Mouse (Mus musculus): ENCODE measurements around the gene Ccdc190. TPM values are rescaled to one million over a fixed set of nuclear protein-coding genes. Genes with fewer than 3 reads are reported as not detected.
A peak's percentile ranks its signal among the peaks of the same experiment; 100 is the strongest.

Gene Ccdc190
- polyA plus RNA-seq, 1 experiment from 2014 or later, result not detected

GRCm38 (mm10) chr1:169924567-169924966 lies 3.9 kb upstream of the Ccdc190 start:
- Histone ChIP-seq H3K36me3 (ENCODE audit: control insufficient read depth, insufficient read depth) (no peaks in the 10 kb centered on the region), H3K9me3 (ENCODE audit: control insufficient read depth) (no peaks in the 10 kb centered on the region), H3K27me3 (replicated peaks; ENCODE audit: control insufficient read depth, insufficient read depth, low read length) (no peaks in the 10 kb centered on the region), H3K4me3 (ENCODE audit: low read depth, low read length) (no peak overlapping the region), H3K9ac (ENCODE audit: low read depth, low read length) (no peak overlapping the region), H3K4me2 (replicated peaks; ENCODE audit: low read depth) (no peak overlapping the region), H3K4me1 (replicated peaks; ENCODE audit: control insufficient read depth, insufficient read depth, low read length) (0 out of 2 replicates have a peak, but pooled peaks cover 2% of the 10 kb centered on the region), H3K27ac (ENCODE audit: low read depth, low read length) (no peak overlapping the region)
- no peak for TF ChIP-seq CTCF (IDR thresholded peaks at IDR 0.05; ENCODE audit: low read depth)
- ATAC-seq, result no peak
- 76% methylated on average over 2 of the region's 2 CpGs for WGBS

- ATAC-seq, result no peak
- no peaks in the 10 kb centered on the region for H3K36me3 ChIP-seq (ENCODE audit: control insufficient read depth, insufficient read depth)
- 58% methylated on average over 8 of the region's 8 CpGs for WGBS
- H3K4me1 ChIP-seq (replicated peaks; ENCODE audit: control insufficient read depth, insufficient read depth, low read length), result 0 out of 2 replicates have a peak, but pooled peaks cover 2% of the 10 kb centered on the region
- H3K27me3 ChIP-seq (replicated peaks; ENCODE audit: control insufficient read depth, insufficient read depth, low read length), result no peaks in the 10 kb centered on the region
- H3K4me2 ChIP-seq (replicated peaks; ENCODE audit: low read depth), result no peak overlapping the region
- H3K9ac ChIP-seq (ENCODE audit: low read depth, low read length), result no peak overlapping the region
- H3K27ac ChIP-seq (ENCODE audit: low read depth, low read length), result no peak overlapping the region
- H3K4me3 ChIP-seq (ENCODE audit: low read depth, low read length), result no peak overlapping the region
- no peaks in the 10 kb centered on the region for H3K9me3 ChIP-seq (ENCODE audit: control insufficient read depth)
- TF ChIP-seq CTCF (IDR thresholded peaks at IDR 0.05; ENCODE audit: low read depth), result no peak
These were observed 587 bp upstream of the Ccdc190 start for GRCm38 (mm10) chr1:169927753-169928369.

GRCm38 (mm10) chr1:169931698-169932097 lies 3.2 kb downstream of the Ccdc190 start:
- Histone ChIP-seq H3K27ac (ENCODE audit: low read depth, low read length) (no peak overlapping the region), H3K4me2 (replicated peaks; ENCODE audit: low read depth) (no peak overlapping the region), H3K27me3 (replicated peaks; ENCODE audit: control insufficient read depth, insufficient read depth, low read length) (no peaks in the 10 kb centered on the region), H3K9me3 (ENCODE audit: control insufficient read depth) (no peaks in the 10 kb centered on the region), H3K4me1 (replicated peaks; ENCODE audit: control insufficient read depth, insufficient read depth, low read length) (0 out of 2 replicates have a peak, but pooled peaks cover 6% of the 10 kb centered on the region), H3K9ac (ENCODE audit: low read depth, low read length) (no peak overlapping the region), H3K4me3 (ENCODE audit: low read depth, low read length) (no peak overlapping the region), H3K36me3 (ENCODE audit: control insufficient read depth, insufficient read depth) (no peaks in the 10 kb centered on the region)
- 78% methylated on average over 7 of the region's 7 CpGs for WGBS
- no peak for TF ChIP-seq CTCF (IDR thresholded peaks at IDR 0.05; ENCODE audit: low read depth)
- no peak for ATAC-seq

- no peak for ATAC-seq
- Histone ChIP-seq H3K27me3 (replicated peaks; ENCODE audit: control insufficient read depth, insufficient read depth, low read length) (no peaks in the 10 kb centered on the region), H3K4me2 (replicated peaks; ENCODE audit: low read depth) (no peak overlapping the region), H3K4me3 (ENCODE audit: low read depth, low read length) (no peak overlapping the region), H3K9me3 (ENCODE audit: control insufficient read depth) (no peaks in the 10 kb centered on the region), H3K4me1 (replicated peaks; ENCODE audit: control insufficient read depth, insufficient read depth, low read length) (0 out of 2 replicates have a peak, but pooled peaks cover 4% of the 10 kb centered on the region), H3K36me3 (ENCODE audit: control insufficient read depth, insufficient read depth) (no peaks in the 10 kb centered on the region), H3K9ac (ENCODE audit: low read depth, low read length) (no peak overlapping the region), H3K27ac (ENCODE audit: low read depth, low read length) (no peak overlapping the region)
- WGBS, result 79% methylated on average over 7 of the region's 7 CpGs
- no peak for TF ChIP-seq CTCF (IDR thresholded peaks at IDR 0.05; ENCODE audit: low read depth)
These were observed 3.8 kb downstream of the Ccdc190 start for GRCm38 (mm10) chr1:169932122-169932746.

- 45% methylated on average over 16 of the region's 16 CpGs for WGBS
- H3K36me3 ChIP-seq (ENCODE audit: control insufficient read depth, insufficient read depth), result no peaks in the 10 kb centered on the region
- H3K4me3 ChIP-seq (ENCODE audit: low read depth, low read length), result peak overlapping the region; percentile 17; the same call in 1 of the 2 replicates
- peak; percentile 77 for TF ChIP-seq CTCF (IDR thresholded peaks at IDR 0.05; ENCODE audit: low read depth)
- H3K4me1 ChIP-seq (replicated peaks; ENCODE audit: control insufficient read depth, insufficient read depth, low read length), result 0 out of 2 replicates have a peak, but pooled peaks cover 4% of the 10 kb centered on the region
- no peak overlapping the region for H3K9ac ChIP-seq (ENCODE audit: low read depth, low read length)
- H3K27me3 ChIP-seq (replicated peaks; ENCODE audit: control insufficient read depth, insufficient read depth, low read length), result no peaks in the 10 kb centered on the region
- H3K9me3 ChIP-seq (ENCODE audit: control insufficient read depth), result no peaks in the 10 kb centered on the region
- peak overlapping the region; percentile 51 for H3K4me2 ChIP-seq (replicated peaks; ENCODE audit: low read depth)
- no peak for ATAC-seq
- H3K27ac ChIP-seq (ENCODE audit: low read depth, low read length), result no peak overlapping the region
These were observed 5.7 kb downstream of the Ccdc190 start for GRCm38 (mm10) chr1:169934005-169934725.

GRCm38 (mm10) chr1:169939345-169939744 lies 10.9 kb downstream of the Ccdc190 start:
- no peak overlapping the region for H3K27ac ChIP-seq (ENCODE audit: low read depth, low read length)
- no peaks in the 10 kb centered on the region for H3K9me3 ChIP-seq (ENCODE audit: control insufficient read depth)
- no peaks in the 10 kb centered on the region for H3K27me3 ChIP-seq (replicated peaks; ENCODE audit: control insufficient read depth, insufficient read depth, low read length)
- no peak overlapping the region for H3K4me2 ChIP-seq (replicated peaks; ENCODE audit: low read depth)
- ATAC-seq, result no peak
- H3K4me3 ChIP-seq (ENCODE audit: low read depth, low read length), result no peak overlapping the region
- H3K4me1 ChIP-seq (replicated peaks; ENCODE audit: control insufficient read depth, insufficient read depth, low read length), result no peaks in the 10 kb centered on the region
- 1% methylated on average over 2 of the region's 2 CpGs for WGBS
- no peak overlapping the region for H3K9ac ChIP-seq (ENCODE audit: low read depth, low read length)
- TF ChIP-seq CTCF (IDR thresholded peaks at IDR 0.05; ENCODE audit: low read depth), result peak; percentile 83
- H3K36me3 ChIP-seq (ENCODE audit: control insufficient read depth, insufficient read depth), result no peaks in the 10 kb centered on the region

Measured in intestine, postnatal 0 days (tissue).